Mouse (Mus musculus) ES-Bruce4 (cell line): Measurements from ENCODE around the gene Tcstv3. TPM values are rescaled to one million over a fixed set of nuclear protein-coding genes. Genes with fewer than 3 reads are reported as not detected.
A peak's percentile ranks its signal among the peaks of the same experiment; 100 is the strongest.

Source experiments
- H3K27ac ChIP-seq: 2 replicates; pipeline ENCODE4 v1.5.1; 2012; ENCODE audit warnings: low read length, inconsistent platforms; ENCODE audit not compliant: insufficient read depth
- H3K27me3 ChIP-seq: 2 replicates; pipeline ENCODE4 v1.6.1; 2012; ENCODE audit warnings: mild to moderate bottlenecking, low read length, inconsistent platforms; ENCODE audit not compliant: control insufficient read depth, poor library complexity, insufficient read depth, severe bottlenecking
- H3K36me3 ChIP-seq: 2 replicates; pipeline ENCODE4 v1.6.1; 2012; ENCODE audit warnings: inconsistent platforms, mild to moderate bottlenecking, low read length, moderate library complexity; ENCODE audit not compliant: control insufficient read depth, poor library complexity, insufficient read depth, severe bottlenecking
- H3K4me1 ChIP-seq: one replicate; pipeline ENCODE4 v1.8.1; 2011; ENCODE audit warnings: low read length; ENCODE audit not compliant: control insufficient read depth, insufficient read depth
- H3K4me3 ChIP-seq: 2 replicates; pipeline ENCODE4 v1.5.1; 2011; ENCODE audit warnings: low read depth, mild to moderate bottlenecking, low read length
- H3K9ac ChIP-seq: 2 replicates; pipeline ENCODE4 v1.6.1; 2012; ENCODE audit warnings: low read depth, mild to moderate bottlenecking, inconsistent platforms; ENCODE audit not compliant: poor library complexity, severe bottlenecking
- H3K9me3 ChIP-seq: replicated peaks from 2 replicates; pipeline ENCODE4 v1.6.1; 2012; ENCODE audit warnings: mild to moderate bottlenecking, low read length, inconsistent platforms; ENCODE audit not compliant: control insufficient read depth, poor library complexity, insufficient read depth, severe bottlenecking
- CTCF ChIP-seq: IDR thresholded peaks from one replicate; pipeline ENCODE4 v1.8.1; 2011; ENCODE audit warnings: low read depth, low read length
- EP300 ChIP-seq: IDR thresholded peaks from 2 replicates; pipeline ENCODE4 v1.6.1; 2011; ENCODE audit warnings: low read depth, low read length; ENCODE audit not compliant: insufficient read depth
- POLR2A ChIP-seq: IDR thresholded peaks from one replicate; pipeline ENCODE4 v1.8.1; 2011; ENCODE audit warnings: low read length; ENCODE audit not compliant: insufficient read depth
- polyA plus RNA-seq: library from polyadenylated mRNA; stranded (reverse); fragments of >200 nt; gene quantifications from 2 replicates; pipeline ENCODE4 v1.2.4, GENCODE M21; 2011; ENCODE audit warnings: low read depth; ENCODE audit not compliant: missing spikeins, insufficient read depth, insufficient read length

Tcstv3 gene
- polyA plus RNA-seq, 1 experiment: not detected

DNA sequence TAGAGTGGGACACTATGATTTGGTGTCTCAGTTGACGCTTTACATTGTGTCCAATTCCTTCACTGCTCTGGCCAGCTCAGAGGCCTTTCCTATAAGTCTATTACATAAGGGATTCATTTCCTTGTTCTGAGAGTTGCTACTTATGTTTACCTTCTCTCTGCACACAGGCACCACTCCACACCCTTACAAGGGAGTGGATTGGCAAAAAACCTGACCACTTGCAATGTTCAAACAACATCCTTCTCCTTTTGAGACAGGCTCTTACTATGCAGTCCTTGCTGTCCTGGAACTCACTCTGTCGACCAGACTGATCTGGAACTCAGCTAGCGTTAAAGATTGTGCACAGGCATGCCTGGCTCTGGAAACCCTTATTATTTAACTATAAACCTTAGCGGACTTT is 5.9 kb upstream of the Tcstv3 start:
- TF ChIP-seq EP300 (no peak), POLR2A (no peak), CTCF (no peak)
- Histone ChIP-seq H3K9ac (no peak overlapping the region), H3K9me3 (no peaks in the 10 kb centered on the region), H3K4me1 (no peaks in the 10 kb centered on the region), H3K27me3 (no peaks in the 10 kb centered on the region; the same call in 1 of the 2 replicates), H3K27ac (no peak overlapping the region), H3K36me3 (no peaks in the 10 kb centered on the region), H3K4me3 (no peak overlapping the region)

DNA sequence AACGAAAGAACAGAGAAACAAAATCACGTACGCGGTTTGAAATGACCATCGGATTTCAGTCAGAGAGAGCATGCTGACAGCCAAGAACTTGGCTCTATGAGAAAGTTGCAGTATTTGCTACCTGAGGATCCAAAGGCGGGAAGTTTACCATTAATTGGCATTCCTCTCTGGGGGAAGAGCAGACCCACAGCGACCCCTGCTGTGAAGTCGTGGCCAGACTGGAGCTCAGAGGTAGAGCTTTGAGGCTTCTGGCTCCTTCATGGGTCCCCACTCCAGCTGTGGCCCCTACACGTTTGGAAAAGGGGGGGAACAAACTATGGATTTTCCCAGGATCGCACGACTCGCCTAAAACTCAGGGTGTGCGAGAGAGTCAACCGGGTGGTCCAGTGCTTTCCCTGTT is 3.1 kb upstream of the Tcstv3 start:
- Histone ChIP-seq H3K27ac (no peak overlapping the region), H3K4me1 (no peaks in the 10 kb centered on the region), H3K36me3 (no peaks in the 10 kb centered on the region)

DNA sequence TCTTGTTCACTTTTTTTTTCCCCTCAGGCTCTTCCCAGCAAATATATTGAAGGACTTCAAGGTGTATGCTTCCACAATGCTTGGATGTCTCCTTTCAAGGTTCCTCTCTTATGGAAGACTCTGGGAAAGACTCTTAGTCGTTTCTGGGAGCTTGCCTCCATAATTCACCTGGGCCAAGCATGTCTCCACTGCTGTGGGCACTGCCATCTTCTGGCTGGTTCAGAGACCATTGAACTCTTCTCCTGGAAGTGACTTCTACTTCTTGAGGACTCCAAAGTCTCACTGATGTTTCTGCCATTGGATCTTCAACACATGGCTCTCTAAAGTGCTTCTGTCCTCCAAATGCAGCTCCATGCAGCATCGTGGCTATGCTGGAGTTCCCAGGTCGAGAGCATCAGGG is 3.5 kb downstream of the Tcstv3 start:
- Histone ChIP-seq H3K36me3 (no peaks in the 10 kb centered on the region), H3K9ac (no peak overlapping the region), H3K27ac (no peak overlapping the region), H3K27me3 (no peaks in the 10 kb centered on the region), H3K9me3 (no peaks in the 10 kb centered on the region), H3K4me1 (no peaks in the 10 kb centered on the region), H3K4me3 (no peak overlapping the region)
- TF ChIP-seq POLR2A: no peak
- no peak for TF ChIP-seq EP300
- no peak for TF ChIP-seq CTCF

More for the DNA sequence above, 3.1 kb upstream of the Tcstv3 start:
- Histone ChIP-seq H3K27me3 (no peaks in the 10 kb centered on the region; the same call in 1 of the 2 replicates), H3K9me3 (no peaks in the 10 kb centered on the region), H3K4me3 (no peak overlapping the region), H3K9ac (no peak overlapping the region)
- no peak for TF ChIP-seq EP300
- TF ChIP-seq CTCF: peak; percentile 70

DNA sequence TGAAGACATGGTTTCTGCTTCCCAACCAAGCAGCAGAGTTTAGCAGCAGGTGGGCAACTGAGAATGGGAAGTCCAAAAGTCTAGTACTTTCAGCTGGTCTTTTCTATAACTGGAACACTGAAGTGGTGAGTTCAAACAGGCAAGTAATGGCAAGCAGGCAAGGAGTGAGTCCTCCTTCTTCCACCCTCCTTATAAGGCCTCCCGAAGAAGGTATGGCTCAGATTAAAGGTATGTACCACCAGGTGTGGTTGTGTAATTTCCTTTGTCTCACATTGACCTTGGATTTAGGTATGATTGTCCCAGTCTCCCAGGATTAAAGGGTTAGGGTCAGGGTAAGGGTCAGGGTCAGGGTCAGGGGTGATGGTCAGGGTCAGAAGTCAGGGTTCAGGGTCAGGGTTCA is 4.0 kb downstream of the Tcstv3 start:
- H3K9me3 ChIP-seq: no peaks in the 10 kb centered on the region
- no peak overlapping the region for H3K27ac ChIP-seq
- no peak overlapping the region for H3K9ac ChIP-seq
- no peaks in the 10 kb centered on the region for H3K4me1 ChIP-seq
- H3K27me3 ChIP-seq: no peaks in the 10 kb centered on the region
- TF ChIP-seq EP300 (no peak), POLR2A (no peak), CTCF (no peak)
- no peaks in the 10 kb centered on the region for H3K36me3 ChIP-seq
- H3K4me3 ChIP-seq: no peak overlapping the region

Other genes with a start within 250 kb of the Tcstv3 start
- gene Gm20767, start 176.6 kb upstream of the Tcstv3 start, polyA plus RNA-seq: not detected in 2 replicates
- gene Gm21818, start 144.4 kb upstream of the Tcstv3 start, polyA plus RNA-seq: not detected in 2 replicates
- not detected in 2 replicates for gene Gm21762, start 100.9 kb upstream of the Tcstv3 start, polyA plus RNA-seq
- not detected in 2 replicates for gene Gm21731, start 77.8 kb upstream of the Tcstv3 start, polyA plus RNA-seq
- gene AF067061, start 53.8 kb upstream of the Tcstv3 start, polyA plus RNA-seq: not detected in 2 replicates
- not detected in 2 replicates for gene BC147527, start 16.5 kb upstream of the Tcstv3 start, polyA plus RNA-seq